Mouse (Mus musculus) forebrain, embryonic 13.5 days (tissue): Measurements from ENCODE around the gene Yes1. TPM values are rescaled to one million over a fixed set of nuclear protein-coding genes. Genes with fewer than 3 reads are reported as not detected.

Experiments used
- ATAC-seq: fragments of 200-750 bp; cut with Nextera tagmentation; 2 replicates; pipeline ENCODE4 v1.8.0; 2017
- H3K27ac ChIP-seq: fragments of 300-500 bp; sonication (generic); 2 replicates; pipeline ENCODE4 v1.5.1; 2015; ENCODE audit warnings: inconsistent platforms, mild to moderate bottlenecking, moderate library complexity
- H3K27me3 ChIP-seq: fragments of 300-500 bp; sonication (generic); 2 replicates; pipeline ENCODE4 v1.6.1; 2015; ENCODE audit warnings: mild to moderate bottlenecking, inconsistent platforms
- H3K36me3 ChIP-seq: fragments of 300-500 bp; sonication (generic); 2 replicates; pipeline ENCODE4 v1.6.1; 2015; ENCODE audit warnings: mild to moderate bottlenecking, inconsistent platforms; ENCODE audit not compliant: poor library complexity, severe bottlenecking
- H3K4me1 ChIP-seq: fragments of 300-500 bp; sonication (generic); 2 replicates; pipeline ENCODE4 v1.6.1; 2015; ENCODE audit warnings: inconsistent platforms
- H3K4me2 ChIP-seq: fragments of 300-500 bp; sonication (generic); 2 replicates; pipeline ENCODE4 v1.6.1; 2015; ENCODE audit warnings: inconsistent platforms, mild to moderate bottlenecking, moderate library complexity
- H3K4me3 ChIP-seq: fragments of 300-500 bp; sonication (generic); 2 replicates; pipeline ENCODE4 v1.5.1; 2015; ENCODE audit warnings: mild to moderate bottlenecking, inconsistent platforms
- H3K9ac ChIP-seq: fragments of 300-500 bp; sonication (generic); 2 replicates; pipeline ENCODE4 v1.6.1; 2015; ENCODE audit warnings: mild to moderate bottlenecking, inconsistent platforms
- H3K9me3 ChIP-seq: fragments of 300-500 bp; sonication (generic); replicated peaks from 2 replicates; pipeline ENCODE4 v1.6.1; 2016; ENCODE audit warnings: inconsistent platforms
- WGBS: fragments of 180-500 bp; shearing (Covaris S2); methylation state at CpG from one replicate; pipeline ENCODE4 v1.1.7; 2015; 5-methylcytosine and 5-hydroxymethylcytosine counted together
- polyA plus RNA-seq: library from polyadenylated mRNA; unstranded; fragments of >200 nt; fragmentation: Nextera tagmentation; extraction: Ambion mirVana; gene quantifications from 2 replicates; pipeline ENCODE4 v1.2.1, GENCODE M21; 2015

Yes1 gene
- polyA plus RNA-seq = 23.0 and 24.8 TPM in 2 replicates

GRCm38 (mm10) chr5:32610801-32611340 is at the start of gene Yes1:
Yes1 (plus strand) TSS chr5:32611171.
- peak within 1 kb of the TSS; percentile 90 for H3K27ac ChIP-seq
- under 1% methylated on average over 50 of the region's 69 CpGs for WGBS

GRCm38 (mm10) chr5:32564697-32565096 is 46.3 kb upstream of the Yes1 start:
- Histone ChIP-seq H3K9me3 (no peaks in the 10 kb centered on the region), H3K9ac (no peak overlapping the region), H3K27me3 (no peaks in the 10 kb centered on the region), H3K4me3 (no peak overlapping the region), H3K4me2 (no peak overlapping the region), H3K36me3 (no peaks in the 10 kb centered on the region), H3K27ac (no peak overlapping the region), H3K4me1 (no peaks in the 10 kb centered on the region)
- no peak for ATAC-seq
- 79% methylated on average over 1 of the region's 1 CpGs for WGBS

More at GRCm38 (mm10) chr5:32610801-32611340, at the start of gene Yes1:
- H3K4me1 ChIP-seq = peaks cover 30% of the 10 kb centered on the region
- H3K9ac ChIP-seq = peak within 1 kb of the TSS; percentile 89
- no peaks in the 10 kb centered on the region for H3K27me3 ChIP-seq
- peak; percentile 91 for ATAC-seq
- H3K9me3 ChIP-seq = no peaks in the 10 kb centered on the region
- peak within 1 kb of the TSS; percentile 91 for H3K4me3 ChIP-seq
- no peaks in the 10 kb centered on the region for H3K36me3 ChIP-seq
- peak within 1 kb of the TSS; percentile 86 for H3K4me2 ChIP-seq

GRCm38 (mm10) chr5:32571802-32572201 is 39.2 kb upstream of the Yes1 start:
- H3K27me3 ChIP-seq = no peaks in the 10 kb centered on the region
- H3K9ac ChIP-seq = no peak overlapping the region
- H3K4me3 ChIP-seq = no peak overlapping the region
- no peaks in the 10 kb centered on the region for H3K36me3 ChIP-seq
- no peak overlapping the region for H3K4me2 ChIP-seq
- H3K27ac ChIP-seq = no peak overlapping the region
- no peaks in the 10 kb centered on the region for H3K4me1 ChIP-seq
- no peak for ATAC-seq
- no peaks in the 10 kb centered on the region for H3K9me3 ChIP-seq
- 80% methylated on average over 5 of the region's 5 CpGs for WGBS

DNA sequence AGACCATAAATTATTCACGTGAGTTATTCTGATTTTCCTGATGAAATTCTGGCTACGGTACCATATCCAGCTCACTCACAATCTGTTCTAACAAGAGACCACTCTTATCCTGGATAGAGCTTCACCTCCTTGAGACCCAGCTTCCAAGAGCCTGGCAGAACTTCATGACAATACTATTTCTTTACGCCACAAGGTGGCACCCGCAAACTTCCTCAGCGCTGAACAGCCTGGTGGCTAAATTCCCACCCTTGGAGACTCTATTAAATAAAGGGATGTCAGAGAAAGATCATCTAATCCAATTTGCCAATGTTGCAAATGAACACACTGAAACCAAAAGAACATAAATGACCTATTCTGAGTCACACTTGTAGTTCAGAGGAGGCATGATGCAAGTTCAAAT is 22.8 kb upstream of the Yes1 start:
- WGBS = 12% methylated on average over 5 of the region's 5 CpGs
- ATAC-seq = peak; percentile 57; the same call in 1 of the 2 replicates

DNA sequence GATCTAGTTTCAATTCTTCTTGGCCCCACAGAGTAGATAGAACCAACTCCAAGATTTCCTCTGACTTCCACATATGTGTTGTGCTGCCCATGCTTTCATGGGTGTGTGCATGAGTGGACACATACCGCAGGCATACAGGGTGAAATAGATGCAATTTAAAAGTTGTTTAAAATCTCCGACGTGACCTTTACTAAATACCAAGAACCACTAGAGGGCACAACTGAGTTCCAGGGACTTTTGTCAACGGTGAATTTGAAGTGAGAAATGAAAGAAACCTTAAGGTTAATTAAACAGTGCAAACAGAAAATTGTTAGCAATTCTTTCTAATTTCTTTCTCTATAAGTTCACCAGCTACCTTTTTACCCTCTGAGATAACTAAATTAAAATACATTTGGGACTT is 17.2 kb upstream of the Yes1 start:
- Histone ChIP-seq H3K9me3 (no peaks in the 10 kb centered on the region), H3K4me3 (no peak overlapping the region), H3K4me1 (no peaks in the 10 kb centered on the region), H3K9ac (no peak overlapping the region), H3K27me3 (no peaks in the 10 kb centered on the region), H3K4me2 (no peak overlapping the region), H3K36me3 (no peaks in the 10 kb centered on the region), H3K27ac (no peak overlapping the region)
- WGBS = 21% methylated on average over 4 of the region's 4 CpGs
- ATAC-seq = no peak

More for the DNA sequence above, 22.8 kb upstream of the Yes1 start:
- Histone ChIP-seq H3K9ac (no peak overlapping the region), H3K9me3 (no peaks in the 10 kb centered on the region), H3K4me3 (no peak overlapping the region), H3K36me3 (no peaks in the 10 kb centered on the region), H3K27me3 (no peaks in the 10 kb centered on the region), H3K4me2 (no peak overlapping the region), H3K27ac (no peak overlapping the region), H3K4me1 (no peaks in the 10 kb centered on the region)

GRCm38 (mm10) chr5:32594358-32594757 is 16.6 kb upstream of the Yes1 start:
- no peak overlapping the region for H3K9ac ChIP-seq
- H3K9me3 ChIP-seq = no peaks in the 10 kb centered on the region
- no peaks in the 10 kb centered on the region for H3K27me3 ChIP-seq
- H3K4me3 ChIP-seq = no peak overlapping the region
- no peak overlapping the region for H3K4me2 ChIP-seq
- no peaks in the 10 kb centered on the region for H3K36me3 ChIP-seq
- H3K27ac ChIP-seq = no peak overlapping the region
- H3K4me1 ChIP-seq = no peaks in the 10 kb centered on the region
- ATAC-seq = no peak
- 85% methylated on average over 5 of the region's 5 CpGs for WGBS

GRCm38 (mm10) chr5:32605911-32606310 is 5.1 kb upstream of the Yes1 start:
- H3K4me1 ChIP-seq = peaks cover 5% of the 10 kb centered on the region
- no peaks in the 10 kb centered on the region for H3K27me3 ChIP-seq
- H3K36me3 ChIP-seq = no peaks in the 10 kb centered on the region
- no peak overlapping the region for H3K9ac ChIP-seq
- no peak overlapping the region for H3K27ac ChIP-seq
- H3K9me3 ChIP-seq = no peaks in the 10 kb centered on the region
- H3K4me2 ChIP-seq = no peak overlapping the region
- ATAC-seq = no peak
- 85% methylated on average over 1 of the region's 1 CpGs for WGBS
- H3K4me3 ChIP-seq = no peak overlapping the region

GRCm38 (mm10) chr5:32607776-32608355 is 3.1 kb upstream of the Yes1 start:
- Histone ChIP-seq H3K9me3 (no peaks in the 10 kb centered on the region), H3K4me2 (no peak overlapping the region), H3K4me3 (no peak overlapping the region), H3K27me3 (no peaks in the 10 kb centered on the region), H3K27ac (no peak overlapping the region), H3K36me3 (no peaks in the 10 kb centered on the region), H3K9ac (no peak overlapping the region), H3K4me1 (peaks cover 14% of the 10 kb centered on the region)
- no peak for ATAC-seq
- WGBS = 50% methylated on average over 2 of the region's 2 CpGs

- Histone ChIP-seq H3K4me3 (no peak overlapping the region), H3K9me3 (no peaks in the 10 kb centered on the region), H3K9ac (no peak overlapping the region), H3K36me3 (no peaks in the 10 kb centered on the region), H3K4me2 (no peak overlapping the region), H3K27ac (no peak overlapping the region), H3K4me1 (peaks cover 14% of the 10 kb centered on the region), H3K27me3 (no peaks in the 10 kb centered on the region)
- ATAC-seq = no peak
- 92% methylated on average over 4 of the region's 4 CpGs for WGBS
Observed at GRCm38 (mm10) chr5:32608516-32608915, 2.5 kb upstream of the Yes1 start.

- no peaks in the 10 kb centered on the region for H3K27me3 ChIP-seq
- H3K4me2 ChIP-seq = peak overlapping the region; percentile 86
- H3K4me3 ChIP-seq = peak overlapping the region; percentile 91
- peak overlapping the region; percentile 89 for H3K9ac ChIP-seq
- peak overlapping the region; percentile 90 for H3K27ac ChIP-seq
- peaks cover 26% of the 10 kb centered on the region for H3K4me1 ChIP-seq
- no peak; the same call in 1 of the 2 replicates for ATAC-seq
- H3K9me3 ChIP-seq = no peaks in the 10 kb centered on the region
- 19% methylated on average over 21 of the region's 21 CpGs for WGBS
- no peaks in the 10 kb centered on the region for H3K36me3 ChIP-seq
Observed at GRCm38 (mm10) chr5:32610064-32610800, 739 bp upstream of the Yes1 start.

DNA sequence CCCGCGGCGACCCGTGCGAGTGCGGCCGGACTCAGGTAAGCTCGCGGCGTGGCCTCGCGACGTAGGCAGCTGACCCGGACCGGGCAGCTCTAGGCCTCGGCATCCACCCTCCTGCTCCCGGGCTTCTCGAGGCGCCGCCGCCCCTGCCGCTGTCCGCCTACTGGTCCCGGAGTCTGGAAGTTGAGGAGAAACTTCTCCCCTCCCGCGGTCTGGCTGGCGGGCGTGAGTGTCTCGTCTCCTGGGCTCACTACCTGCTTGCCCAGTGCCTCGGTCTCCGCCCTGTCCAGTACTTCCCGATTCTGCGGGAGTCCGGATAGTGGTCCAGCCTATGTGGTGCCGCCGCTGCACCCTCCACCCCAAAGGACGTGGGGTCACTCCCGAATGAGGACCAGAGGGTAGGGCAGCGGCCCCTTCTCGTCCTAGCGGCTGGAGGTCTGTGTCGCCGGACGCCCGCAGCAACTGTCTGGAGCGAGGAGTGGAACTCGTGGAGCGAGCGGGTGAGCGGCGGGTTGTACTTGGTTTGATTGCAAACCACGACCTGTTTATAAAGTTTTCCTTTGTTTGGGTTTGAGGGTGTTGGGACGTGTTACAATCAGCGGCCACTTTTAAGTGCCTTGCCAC is 480 bp downstream of the Yes1 start:
- H3K4me1 ChIP-seq = peaks cover 30% of the 10 kb centered on the region
- peak; percentile 60 for ATAC-seq
- H3K4me2 ChIP-seq = peak overlapping the region; percentile 86
- H3K9me3 ChIP-seq = no peaks in the 10 kb centered on the region
- H3K9ac ChIP-seq = peak overlapping the region; percentile 89
- H3K36me3 ChIP-seq = no peaks in the 10 kb centered on the region
- H3K27ac ChIP-seq = peak overlapping the region; percentile 90
- under 1% methylated on average over 53 of the region's 54 CpGs for WGBS
- H3K4me3 ChIP-seq = peak overlapping the region; percentile 91
- no peaks in the 10 kb centered on the region for H3K27me3 ChIP-seq

DNA sequence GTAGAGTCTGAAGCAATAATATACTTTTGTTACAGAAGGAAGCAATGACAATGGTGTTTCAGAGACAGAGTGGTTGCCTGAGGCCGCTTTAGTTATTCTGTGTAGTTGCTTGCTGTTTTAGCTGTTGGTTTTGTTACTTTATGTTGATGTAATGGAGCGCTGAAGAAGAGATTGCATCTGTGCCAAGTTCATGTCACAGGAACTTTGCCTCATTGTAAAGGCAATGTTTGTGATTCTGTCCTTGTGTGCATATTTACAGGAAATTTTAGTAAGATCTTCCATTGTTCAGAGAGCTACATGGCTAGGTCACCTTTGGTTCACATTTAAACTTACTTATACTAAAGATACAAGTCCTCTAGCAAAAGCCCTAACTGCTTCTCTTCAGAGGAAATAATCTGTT is 3.3 kb downstream of the Yes1 start:
- Histone ChIP-seq H3K4me3 (no peak overlapping the region), H3K4me1 (peaks cover 30% of the 10 kb centered on the region), H3K36me3 (no peaks in the 10 kb centered on the region), H3K9me3 (no peaks in the 10 kb centered on the region), H3K27me3 (no peaks in the 10 kb centered on the region), H3K9ac (no peak overlapping the region), H3K27ac (peak overlapping the region; percentile 73), H3K4me2 (peak overlapping the region; percentile 25)
- ATAC-seq = no peak
- 49% methylated on average over 2 of the region's 2 CpGs for WGBS
